Mouse (Mus musculus): ENCODE results near the gene Gmds.

Gmds gene

DNA sequence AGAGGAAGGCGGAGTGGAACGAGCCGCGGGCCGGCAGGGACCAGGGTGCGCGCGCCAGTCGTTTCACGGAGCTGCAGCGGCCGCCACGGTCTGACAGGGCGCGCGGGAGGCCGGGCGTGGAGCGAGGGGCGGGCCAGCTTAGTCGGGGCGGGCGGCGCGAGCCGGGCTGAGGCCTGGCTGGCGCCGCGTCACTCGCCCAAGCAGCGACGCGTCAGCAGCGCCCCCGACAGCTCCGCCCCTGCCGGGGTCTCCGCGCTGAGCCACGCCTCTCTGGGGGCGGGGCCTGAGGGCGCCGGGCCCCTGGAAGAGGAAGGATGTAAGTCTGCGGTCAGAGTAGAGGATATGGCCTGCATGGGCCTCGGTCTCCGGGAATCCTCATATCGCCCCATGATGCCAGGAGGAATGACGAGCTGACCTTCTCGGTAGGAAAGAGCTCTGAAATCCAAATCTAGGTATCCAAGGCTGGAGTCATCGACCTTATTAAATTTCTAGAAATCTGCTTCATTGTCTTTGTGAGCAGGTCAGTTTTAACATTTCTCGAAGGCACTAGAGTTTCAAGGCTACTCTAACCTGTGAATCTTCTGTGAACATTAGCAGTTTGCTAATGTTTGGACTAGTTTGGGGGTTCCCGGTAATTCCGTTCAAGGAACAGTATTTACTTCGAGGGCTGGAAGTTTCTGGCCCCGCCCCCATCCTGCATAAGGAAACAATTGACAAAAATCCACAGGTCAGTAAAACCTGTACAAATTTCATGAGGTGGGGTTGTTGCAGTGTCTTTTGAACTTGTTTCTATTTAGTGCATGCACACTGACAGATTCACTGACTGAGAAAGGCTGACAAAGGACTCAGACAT, at the start of gene Gmds:
TSS of gene Gmds (minus strand) at position 228 of the 853 bp plus-strand sequence.
- ATAC-seq (ENCODE audit: insufficient number of reproducible peaks, low FRiP score, low TSS enrichment), result peak; percentile 96

DNA sequence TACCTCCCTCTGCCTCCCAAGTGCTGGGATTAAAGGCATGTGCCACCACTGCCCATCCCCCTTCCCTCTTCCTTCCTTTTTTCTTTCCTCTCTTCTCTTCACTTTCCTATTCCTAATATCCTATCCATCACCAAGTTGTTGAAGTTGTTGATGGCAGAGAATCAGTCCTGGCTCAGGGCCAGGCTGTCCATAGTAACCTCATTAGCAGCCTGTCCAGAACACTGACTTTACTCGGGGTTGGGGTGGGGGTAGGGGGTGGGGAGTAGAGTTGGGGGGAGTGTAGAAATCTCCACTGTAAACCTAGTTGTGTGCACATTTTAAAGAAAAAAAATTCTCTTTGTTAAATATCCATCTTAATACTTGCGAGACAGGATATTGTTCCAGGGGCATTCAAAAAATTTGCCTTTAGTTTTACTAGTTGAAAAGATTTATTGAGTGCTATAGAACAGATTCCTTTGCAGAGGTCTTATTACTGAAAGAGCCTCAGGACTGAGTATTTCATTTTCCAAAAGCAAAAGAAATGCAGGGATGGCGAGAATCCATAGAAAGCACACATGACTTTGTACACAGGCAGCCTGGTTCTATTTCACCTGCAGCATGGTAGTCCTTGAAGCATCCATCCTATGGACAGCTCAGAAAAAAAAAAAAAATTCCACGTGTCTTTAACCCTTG, 47.0 kb upstream of the Gmds start:
- ATAC-seq (ENCODE audit: insufficient number of reproducible peaks, low FRiP score, low TSS enrichment), result no peak

DNA sequence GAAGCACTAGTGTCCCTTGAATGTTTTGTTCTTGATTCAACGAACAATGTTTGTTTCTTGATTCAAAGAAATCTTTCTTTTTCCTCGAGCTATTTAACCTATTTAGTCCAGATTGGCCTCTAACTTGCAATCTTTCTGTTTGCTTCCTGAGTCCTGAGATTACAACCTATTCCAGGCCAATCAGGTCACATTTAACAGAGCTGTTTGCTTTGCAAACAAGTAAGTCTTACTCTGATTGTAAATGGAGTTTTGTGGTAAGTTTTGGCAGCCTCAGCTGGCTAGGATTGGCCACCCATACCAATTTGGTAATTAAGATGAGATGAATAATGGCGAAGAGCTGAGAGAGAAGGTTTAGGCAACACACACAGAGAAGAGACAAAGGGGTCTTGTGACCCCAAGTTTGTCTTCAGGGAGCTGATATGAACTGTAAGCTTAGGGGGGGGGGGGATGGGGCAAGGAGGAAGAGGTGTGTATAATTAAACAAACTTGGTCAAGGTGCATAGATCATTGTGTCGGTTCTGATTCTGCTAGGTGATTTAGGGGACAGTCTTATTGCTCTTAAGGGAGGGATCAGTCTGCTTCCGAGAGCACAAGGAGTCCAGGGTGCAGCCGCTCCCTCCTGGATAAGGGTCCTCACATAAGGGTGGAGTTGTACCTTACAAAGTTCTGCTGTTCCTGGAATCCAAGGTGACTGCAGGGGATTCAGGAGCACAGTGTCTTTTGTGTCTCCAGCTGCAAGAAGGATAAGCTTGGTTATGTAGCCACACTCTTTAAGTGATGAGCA, 43.9 kb upstream of the Gmds start:
- ATAC-seq (ENCODE audit: insufficient number of reproducible peaks, low FRiP score, low TSS enrichment), result no peak

GRCm38 (mm10) chr13:32378634-32379033, 40.1 kb upstream of the Gmds start:
- no peak for ATAC-seq (ENCODE audit: insufficient number of reproducible peaks, low FRiP score, low TSS enrichment)

- ATAC-seq (ENCODE audit: insufficient number of reproducible peaks, low FRiP score, low TSS enrichment), result no peak
Observed at GRCm38 (mm10) chr13:32372531-32372883, 34.0 kb upstream of the Gmds start.

DNA sequence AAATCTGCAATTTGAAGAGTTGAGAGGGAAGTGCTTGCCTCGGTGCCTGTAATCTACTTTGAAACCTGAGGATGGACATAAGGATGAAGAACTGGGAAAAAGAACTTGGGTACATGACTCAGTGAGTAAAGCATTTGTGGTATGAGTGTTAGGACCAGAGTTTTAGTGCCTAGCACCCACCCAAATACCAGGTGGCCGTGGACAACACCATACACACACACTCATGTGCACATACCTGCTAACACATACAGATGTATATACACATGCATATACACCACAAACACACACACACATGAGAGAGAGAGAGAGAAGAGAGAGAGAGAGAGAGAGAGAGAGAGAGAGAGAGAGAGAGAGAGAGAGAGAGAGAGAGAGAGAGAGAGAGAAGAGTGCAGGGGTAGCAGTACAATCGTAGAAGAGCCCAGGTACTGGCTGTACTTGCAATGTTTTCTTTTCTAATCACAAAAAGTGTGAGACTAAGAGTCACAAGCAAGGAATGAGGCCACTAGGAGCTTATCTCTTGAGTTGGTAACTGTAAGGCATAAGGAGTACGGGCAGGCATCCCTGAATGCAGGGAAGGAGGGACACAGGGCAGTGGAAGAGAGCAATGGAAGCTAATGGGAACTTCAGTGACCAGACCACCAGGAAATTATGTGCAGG, 33.5 kb upstream of the Gmds start:
- ATAC-seq (ENCODE audit: insufficient number of reproducible peaks, low FRiP score, low TSS enrichment), result no peak

DNA sequence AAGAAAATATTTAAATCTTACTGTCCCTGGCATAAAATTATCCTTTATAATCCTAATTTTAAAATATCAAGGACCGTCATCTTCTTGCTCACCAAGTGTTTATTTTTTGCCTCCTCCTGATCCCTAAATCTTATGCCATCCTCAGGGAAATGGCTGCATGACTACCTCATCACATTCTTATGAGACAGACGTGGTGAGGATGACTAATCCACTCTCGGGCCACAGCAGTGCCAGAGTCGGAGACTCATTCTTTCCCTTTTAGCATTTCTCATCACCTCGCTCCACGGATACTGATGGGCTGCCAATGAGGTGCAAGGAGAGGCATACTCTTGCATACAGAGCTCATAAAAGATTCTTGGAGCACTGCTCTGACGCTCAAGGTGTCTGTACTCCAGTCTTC, 32.2 kb upstream of the Gmds start:
- ATAC-seq (ENCODE audit: insufficient number of reproducible peaks, low FRiP score, low TSS enrichment), result no peak

- ATAC-seq (ENCODE audit: insufficient number of reproducible peaks, low FRiP score, low TSS enrichment), result no peak
Observed at GRCm38 (mm10) chr13:32370135-32370534, 31.6 kb upstream of the Gmds start.

GRCm38 (mm10) chr13:32337735-32338512, 616 bp downstream of the Gmds start:
- ATAC-seq (ENCODE audit: insufficient number of reproducible peaks, low FRiP score, low TSS enrichment), result peak; percentile 1; the same call in 1 of the 2 replicates

DNA sequence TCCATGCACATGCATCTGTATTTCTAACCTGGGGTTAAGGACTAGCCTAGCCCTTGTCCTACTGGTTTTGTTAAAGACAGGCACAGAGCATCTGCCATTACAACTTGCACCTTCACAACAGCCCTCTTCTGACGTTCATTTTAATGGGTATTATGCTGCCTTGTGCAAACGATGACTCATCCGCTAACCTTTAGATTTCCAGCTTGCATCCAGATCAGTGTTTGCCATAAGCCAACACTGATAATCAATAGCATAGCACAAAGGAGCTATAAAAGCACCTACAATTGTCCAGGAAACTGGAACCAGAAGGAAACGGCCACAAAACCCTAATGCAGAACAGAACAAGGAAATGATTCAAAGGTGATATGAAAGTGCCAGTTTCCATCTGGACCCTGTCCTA, 20.2 kb downstream of the Gmds start:
- ATAC-seq (ENCODE audit: insufficient number of reproducible peaks, low FRiP score, low TSS enrichment), result no peak

- ATAC-seq (ENCODE audit: insufficient number of reproducible peaks, low FRiP score, low TSS enrichment), result no peak
Observed at GRCm38 (mm10) chr13:32317354-32317753, 21.2 kb downstream of the Gmds start.

- ATAC-seq (ENCODE audit: insufficient number of reproducible peaks, low FRiP score, low TSS enrichment), result no peak
Observed at GRCm38 (mm10) chr13:32312663-32313062, 25.9 kb downstream of the Gmds start.

GRCm38 (mm10) chr13:32311476-32311875, 27.1 kb downstream of the Gmds start:
- no peak for ATAC-seq (ENCODE audit: insufficient number of reproducible peaks, low FRiP score, low TSS enrichment)

DNA sequence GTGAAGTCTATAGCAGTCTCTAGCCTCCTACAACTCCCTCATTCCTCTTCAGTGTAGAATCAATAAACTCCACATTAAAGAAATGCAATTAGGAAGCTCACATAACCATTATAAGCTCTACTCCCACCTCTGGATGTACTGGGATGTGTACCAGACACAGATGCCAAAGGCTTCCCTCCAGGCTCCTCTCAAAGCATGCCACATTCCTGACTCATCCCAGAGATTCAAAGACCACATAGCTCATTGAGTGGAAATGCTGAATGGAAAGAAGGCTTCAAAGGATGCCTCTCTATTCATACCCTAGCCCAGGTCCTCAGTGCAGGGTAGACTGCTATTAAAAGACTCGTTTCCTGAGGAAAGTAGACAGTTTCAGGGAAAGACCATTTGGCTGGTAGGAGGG, 40.1 kb downstream of the Gmds start:
- ATAC-seq (ENCODE audit: insufficient number of reproducible peaks, low FRiP score, low TSS enrichment), result no peak

DNA sequence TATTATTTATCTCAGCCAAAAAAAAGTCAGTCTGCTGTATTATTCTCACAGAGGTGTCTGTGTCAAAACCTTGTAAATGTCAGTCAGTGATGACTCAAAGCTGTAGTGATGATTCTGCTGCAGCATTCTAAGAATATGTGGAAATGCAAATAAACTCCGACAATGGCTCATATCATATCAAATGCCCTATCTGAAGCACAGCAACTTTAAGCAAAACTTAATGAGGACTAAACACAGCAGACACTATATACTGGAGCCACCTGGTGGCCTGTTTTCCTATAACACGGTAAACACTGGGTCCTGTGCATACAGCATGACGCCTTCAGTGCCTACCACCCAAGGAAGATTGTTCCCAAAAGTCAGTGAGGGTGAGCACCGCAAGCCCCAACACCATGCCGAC, 41.1 kb downstream of the Gmds start:
- peak; percentile 50; the same call in 1 of the 2 replicates for ATAC-seq (ENCODE audit: insufficient number of reproducible peaks, low FRiP score, low TSS enrichment)

GRCm38 (mm10) chr13:32294416-32295195, 43.9 kb downstream of the Gmds start:
- ATAC-seq (ENCODE audit: insufficient number of reproducible peaks, low FRiP score, low TSS enrichment), result no peak

DNA sequence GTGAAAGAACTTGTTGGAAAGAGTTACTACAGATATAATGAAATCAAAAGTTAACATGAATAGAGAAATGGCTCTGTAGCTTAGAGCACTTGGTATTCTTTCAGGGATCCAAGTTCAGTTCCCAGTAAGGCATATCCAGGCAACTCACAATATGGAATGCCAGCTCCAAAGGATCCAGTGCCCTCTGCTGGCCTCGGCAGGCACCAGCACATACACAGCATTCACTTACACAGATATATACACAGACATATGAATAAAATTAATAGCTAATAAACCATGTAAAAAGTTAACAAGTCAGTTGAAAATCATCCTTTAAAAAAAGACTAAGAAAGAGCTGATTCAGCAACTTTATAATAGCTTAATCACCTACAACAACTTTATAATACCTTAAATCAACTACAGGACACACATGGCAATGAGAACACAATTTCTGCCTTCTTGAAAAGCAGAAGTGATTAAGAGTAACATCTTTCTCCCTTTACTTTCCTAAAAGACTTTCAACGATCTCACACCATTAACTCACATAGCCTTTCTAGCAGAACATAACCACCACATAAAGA, 65.5 kb downstream of the Gmds start:
- ATAC-seq (ENCODE audit: insufficient number of reproducible peaks, low FRiP score, low TSS enrichment), result no peak

- no peak for ATAC-seq (ENCODE audit: insufficient number of reproducible peaks, low FRiP score, low TSS enrichment)
Observed at GRCm38 (mm10) chr13:32269757-32270156, 68.8 kb downstream of the Gmds start.

- no peak for ATAC-seq (ENCODE audit: insufficient number of reproducible peaks, low FRiP score, low TSS enrichment)
Observed at GRCm38 (mm10) chr13:32269261-32269660, 69.3 kb downstream of the Gmds start.

Measured in cerebellum, adult (tissue).